Mouse (Mus musculus): ENCODE results near the gene Brd7. TPM values are rescaled to one million over a fixed set of nuclear protein-coding genes. Genes with fewer than 3 reads are reported as not detected.

The Brd7 gene
- polyA plus RNA-seq, 1 experiment from 2014 or later, result 84.0 TPM

- Histone ChIP-seq H3K4me3 (ENCODE audit: control insufficient read depth in 1 of 2, insufficient read depth in 1 of 2, low read depth in 1 of 2, low read length in 2 of 2) (no peak overlapping the region), H3K9ac (ENCODE audit: low read length) (no peak overlapping the region), H3K27me3 (ENCODE audit: control insufficient read depth, insufficient read depth, low read length) (no peaks in the 10 kb centered on the region), H3K4me2 (ENCODE audit: low read length) (no peak overlapping the region), H3K9me3 (ENCODE audit: control insufficient read depth, low read length) (no peaks in the 10 kb centered on the region), H3K27ac (replicated peaks in 1 of 2; ENCODE audit: control insufficient read depth in 1 of 2, insufficient read depth in 1 of 2, low read depth in 2 of 2, low read length in 2 of 2) (no peak overlapping the region), H3K4me1 (ENCODE audit: control insufficient read depth in 2 of 2, insufficient read depth in 2 of 2, low read length in 2 of 2) (no peaks in the 10 kb centered on the region), H3K36me3 (ENCODE audit: control insufficient read depth, insufficient read depth, low read length) (no peaks in the 10 kb centered on the region)
- ATAC-seq (ENCODE audit: insufficient number of reproducible peaks, insufficient read depth, low FRiP score, low read depth), result no peak
- 64% methylated on average over 7 of the region's 7 CpGs for WGBS
Observed at GRCm38 (mm10) chr8:88388691-88389239, 26.8 kb upstream of the Brd7 start.

GRCm38 (mm10) chr8:88387874-88388273 is 25.9 kb upstream of the Brd7 start:
- no peaks in the 10 kb centered on the region for H3K27me3 ChIP-seq (ENCODE audit: control insufficient read depth, insufficient read depth, low read length)
- no peaks in the 10 kb centered on the region for H3K9me3 ChIP-seq (ENCODE audit: control insufficient read depth, low read length)
- H3K4me2 ChIP-seq (ENCODE audit: low read length), result no peak overlapping the region
- H3K36me3 ChIP-seq (ENCODE audit: control insufficient read depth, insufficient read depth, low read length), result no peaks in the 10 kb centered on the region
- no peaks in the 10 kb centered on the region for H3K4me1 ChIP-seq (ENCODE audit: control insufficient read depth in 2 of 2, insufficient read depth in 2 of 2, low read length in 2 of 2)
- H3K9ac ChIP-seq (ENCODE audit: low read length), result no peak overlapping the region
- H3K27ac ChIP-seq (replicated peaks in 1 of 2; ENCODE audit: control insufficient read depth in 1 of 2, insufficient read depth in 1 of 2, low read depth in 2 of 2, low read length in 2 of 2), result no peak overlapping the region
- 70% methylated on average over 8 of the region's 8 CpGs for WGBS
- ATAC-seq (ENCODE audit: insufficient number of reproducible peaks, insufficient read depth, low FRiP score, low read depth), result no peak
- no peak overlapping the region for H3K4me3 ChIP-seq (ENCODE audit: control insufficient read depth in 1 of 2, insufficient read depth in 1 of 2, low read depth in 1 of 2, low read length in 2 of 2)

- WGBS, result 89% methylated on average over 2 of the region's 2 CpGs
- Histone ChIP-seq H3K27me3 (ENCODE audit: control insufficient read depth, insufficient read depth, low read length) (no peaks in the 10 kb centered on the region), H3K4me1 (ENCODE audit: control insufficient read depth in 2 of 2, insufficient read depth in 2 of 2, low read length in 2 of 2) (no peaks in the 10 kb centered on the region), H3K9ac (ENCODE audit: low read length) (no peak overlapping the region), H3K36me3 (ENCODE audit: control insufficient read depth, insufficient read depth, low read length) (no peaks in the 10 kb centered on the region), H3K9me3 (ENCODE audit: control insufficient read depth, low read length) (no peaks in the 10 kb centered on the region), H3K27ac (replicated peaks in 1 of 2; ENCODE audit: control insufficient read depth in 1 of 2, insufficient read depth in 1 of 2, low read depth in 2 of 2, low read length in 2 of 2) (no peak overlapping the region), H3K4me3 (ENCODE audit: control insufficient read depth in 1 of 2, insufficient read depth in 1 of 2, low read depth in 1 of 2, low read length in 2 of 2) (no peak overlapping the region), H3K4me2 (ENCODE audit: low read length) (no peak overlapping the region)
- ATAC-seq (ENCODE audit: insufficient number of reproducible peaks, insufficient read depth, low FRiP score, low read depth), result no peak
Observed at GRCm38 (mm10) chr8:88383164-88383556, 21.2 kb upstream of the Brd7 start.

GRCm38 (mm10) chr8:88382311-88383163 is 20.5 kb upstream of the Brd7 start:
- Histone ChIP-seq H3K27me3 (ENCODE audit: control insufficient read depth, insufficient read depth, low read length) (no peaks in the 10 kb centered on the region), H3K4me2 (ENCODE audit: low read length) (no peak overlapping the region), H3K9me3 (ENCODE audit: control insufficient read depth, low read length) (no peaks in the 10 kb centered on the region), H3K9ac (ENCODE audit: low read length) (no peak overlapping the region), H3K4me3 (ENCODE audit: control insufficient read depth in 1 of 2, insufficient read depth in 1 of 2, low read depth in 1 of 2, low read length in 2 of 2) (no peak overlapping the region), H3K36me3 (ENCODE audit: control insufficient read depth, insufficient read depth, low read length) (no peaks in the 10 kb centered on the region), H3K27ac (replicated peaks in 1 of 2; ENCODE audit: control insufficient read depth in 1 of 2, insufficient read depth in 1 of 2, low read depth in 2 of 2, low read length in 2 of 2) (no peak overlapping the region), H3K4me1 (ENCODE audit: control insufficient read depth in 2 of 2, insufficient read depth in 2 of 2, low read length in 2 of 2) (no peaks in the 10 kb centered on the region)
- no peak for ATAC-seq (ENCODE audit: insufficient number of reproducible peaks, insufficient read depth, low FRiP score, low read depth)
- WGBS, result 71% methylated on average over 31 of the region's 31 CpGs

GRCm38 (mm10) chr8:88380497-88380896 is 18.5 kb upstream of the Brd7 start:
- peak; percentile 67 for ATAC-seq (ENCODE audit: insufficient number of reproducible peaks, insufficient read depth, low FRiP score, low read depth)
- Histone ChIP-seq H3K27me3 (ENCODE audit: control insufficient read depth, insufficient read depth, low read length) (0 out of 2 replicates have a peak, but pooled peaks cover 3% of the 10 kb centered on the region), H3K4me3 (ENCODE audit: control insufficient read depth in 1 of 2, insufficient read depth in 1 of 2, low read depth in 1 of 2, low read length in 2 of 2) (no peak overlapping the region), H3K4me1 (ENCODE audit: control insufficient read depth in 2 of 2, insufficient read depth in 2 of 2, low read length in 2 of 2) (peaks cover 5% of the 10 kb centered on the region in 2 experiments; a peak in 3 of 4 replicates), H3K27ac (replicated peaks in 1 of 2; ENCODE audit: control insufficient read depth in 1 of 2, insufficient read depth in 1 of 2, low read depth in 2 of 2, low read length in 2 of 2) (no peak overlapping the region), H3K36me3 (ENCODE audit: control insufficient read depth, insufficient read depth, low read length) (no peaks in the 10 kb centered on the region), H3K4me2 (ENCODE audit: low read length) (no peak overlapping the region), H3K9ac (ENCODE audit: low read length) (no peak overlapping the region), H3K9me3 (ENCODE audit: control insufficient read depth, low read length) (no peaks in the 10 kb centered on the region)
- 60% methylated on average over 7 of the region's 7 CpGs for WGBS

GRCm38 (mm10) chr8:88376836-88377582 is 15.0 kb upstream of the Brd7 start:
- Histone ChIP-seq H3K27ac (replicated peaks in 1 of 2; ENCODE audit: control insufficient read depth in 1 of 2, insufficient read depth in 1 of 2, low read depth in 2 of 2, low read length in 2 of 2) (no peak overlapping the region), H3K27me3 (ENCODE audit: control insufficient read depth, insufficient read depth, low read length) (0 out of 2 replicates have a peak, but pooled peaks cover 3% of the 10 kb centered on the region), H3K9me3 (ENCODE audit: control insufficient read depth, low read length) (no peaks in the 10 kb centered on the region), H3K36me3 (ENCODE audit: control insufficient read depth, insufficient read depth, low read length) (no peaks in the 10 kb centered on the region), H3K4me2 (ENCODE audit: low read length) (no peak overlapping the region), H3K4me1 (ENCODE audit: control insufficient read depth in 2 of 2, insufficient read depth in 2 of 2, low read length in 2 of 2) (peaks cover 5% of the 10 kb centered on the region in 2 experiments; a peak in 3 of 4 replicates), H3K4me3 (ENCODE audit: control insufficient read depth in 1 of 2, insufficient read depth in 1 of 2, low read depth in 1 of 2, low read length in 2 of 2) (no peak overlapping the region), H3K9ac (ENCODE audit: low read length) (no peak overlapping the region)
- WGBS, result 52% methylated on average over 19 of the region's 19 CpGs
- no peak for ATAC-seq (ENCODE audit: insufficient number of reproducible peaks, insufficient read depth, low FRiP score, low read depth)

- Histone ChIP-seq H3K9ac (ENCODE audit: low read length) (no peak overlapping the region), H3K36me3 (ENCODE audit: control insufficient read depth, insufficient read depth, low read length) (no peaks in the 10 kb centered on the region), H3K4me3 (ENCODE audit: control insufficient read depth in 1 of 2, insufficient read depth in 1 of 2, low read depth in 1 of 2, low read length in 2 of 2) (no peak overlapping the region), H3K4me2 (ENCODE audit: low read length) (no peak overlapping the region), H3K27ac (replicated peaks in 1 of 2; ENCODE audit: control insufficient read depth in 1 of 2, insufficient read depth in 1 of 2, low read depth in 2 of 2, low read length in 2 of 2) (no peak overlapping the region), H3K9me3 (ENCODE audit: control insufficient read depth, low read length) (no peaks in the 10 kb centered on the region), H3K4me1 (ENCODE audit: control insufficient read depth in 2 of 2, insufficient read depth in 2 of 2, low read length in 2 of 2) (peaks cover 5 to 9% of the 10 kb centered on the region in 2 experiments; a peak in 3 of 4 replicates), H3K27me3 (ENCODE audit: control insufficient read depth, insufficient read depth, low read length) (0 out of 2 replicates have a peak, but pooled peaks cover 3% of the 10 kb centered on the region)
- no peak for ATAC-seq (ENCODE audit: insufficient number of reproducible peaks, insufficient read depth, low FRiP score, low read depth)
- 91% methylated on average over 2 of the region's 2 CpGs for WGBS
Observed at GRCm38 (mm10) chr8:88371522-88371921, 9.5 kb upstream of the Brd7 start.

Measured in heart, embryonic 14.5 days (tissue).